Mouse (Mus musculus): ENCODE results near the gene Wfs1.
A peak's percentile ranks its signal among the peaks of the same experiment; 100 is the strongest.
"Not testable (repeated sequence)": the region's sequence is repeated elsewhere in the genome, so short reads cannot be mapped to it uniquely, and the experiment has no call there.

Wfs1 gene

DNA sequence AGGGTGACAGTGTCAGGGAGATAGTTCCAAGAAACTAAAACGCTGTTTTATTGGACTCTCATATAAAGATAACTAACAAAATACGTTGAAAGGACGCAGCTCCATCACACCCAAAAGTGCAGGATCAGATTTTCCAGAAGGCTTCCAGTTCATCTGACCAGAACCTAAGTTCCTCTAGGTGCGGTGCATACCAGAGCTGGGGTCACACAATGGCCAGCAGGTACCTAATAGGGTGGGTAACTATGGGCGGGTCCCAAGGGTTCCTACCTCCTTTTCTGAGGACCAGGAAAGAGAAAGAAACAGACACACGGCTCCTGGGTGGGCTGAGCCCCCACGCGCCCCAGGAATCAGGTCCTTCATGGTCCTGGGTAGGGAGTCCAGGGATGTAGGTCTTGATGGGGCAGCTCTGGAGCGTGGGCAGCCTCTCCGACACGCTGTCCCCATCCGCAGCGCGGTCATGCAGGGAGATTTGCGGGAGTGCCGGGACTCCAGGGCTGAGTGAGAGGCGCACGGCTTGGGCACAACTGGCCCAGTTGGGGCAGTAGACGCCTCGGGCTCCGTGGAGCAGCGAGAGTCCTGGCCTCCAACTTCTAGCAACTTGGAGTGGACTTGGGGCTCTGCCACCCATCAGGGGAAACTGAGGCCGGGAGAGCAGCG, 753 bp downstream of the Wfs1 start:
- no peak for DNase-seq (ENCODE audit: low spot score)

DNA sequence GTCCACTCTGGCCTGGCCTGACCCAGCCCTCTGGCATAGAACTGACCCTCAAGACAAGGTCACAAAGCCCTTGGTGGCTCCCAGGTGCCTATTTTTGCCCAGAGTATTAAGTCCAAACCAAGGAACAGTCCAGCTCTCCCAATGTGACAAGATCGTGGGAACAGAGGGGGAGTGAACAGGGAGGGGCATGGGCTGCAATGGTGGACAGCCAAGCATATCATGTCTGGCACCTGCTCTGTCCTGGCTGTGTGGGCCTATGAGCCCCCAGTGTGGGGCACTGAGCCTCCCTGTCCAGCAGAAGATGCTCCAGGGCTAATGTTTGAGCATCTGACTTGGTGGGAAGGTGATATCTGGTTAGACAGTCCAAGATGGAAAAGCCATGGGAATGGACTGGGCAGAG, 2.4 kb downstream of the Wfs1 start:
- no peak for DNase-seq (ENCODE audit: low spot score)

DNA sequence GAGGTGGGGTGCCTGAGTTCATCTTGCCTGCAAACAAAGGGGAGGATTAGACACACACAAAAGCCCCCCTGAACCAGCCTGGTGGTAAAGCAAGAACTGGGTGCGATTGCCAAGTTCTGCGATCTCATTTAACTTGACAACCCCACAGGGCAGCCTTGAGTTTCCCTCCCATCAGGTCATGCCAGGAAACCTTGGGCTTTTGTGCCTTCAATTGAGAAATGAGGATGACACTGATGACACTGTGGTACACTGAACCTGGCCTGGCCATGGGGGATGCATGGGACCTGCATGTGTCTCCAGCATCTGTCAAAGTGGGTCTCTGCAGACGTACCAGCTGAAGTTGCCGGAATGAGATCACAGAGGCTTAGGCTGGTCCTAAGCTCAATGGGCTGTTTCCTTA, 6.7 kb downstream of the Wfs1 start:
- DNase-seq (ENCODE audit: low spot score) = no peak

DNA sequence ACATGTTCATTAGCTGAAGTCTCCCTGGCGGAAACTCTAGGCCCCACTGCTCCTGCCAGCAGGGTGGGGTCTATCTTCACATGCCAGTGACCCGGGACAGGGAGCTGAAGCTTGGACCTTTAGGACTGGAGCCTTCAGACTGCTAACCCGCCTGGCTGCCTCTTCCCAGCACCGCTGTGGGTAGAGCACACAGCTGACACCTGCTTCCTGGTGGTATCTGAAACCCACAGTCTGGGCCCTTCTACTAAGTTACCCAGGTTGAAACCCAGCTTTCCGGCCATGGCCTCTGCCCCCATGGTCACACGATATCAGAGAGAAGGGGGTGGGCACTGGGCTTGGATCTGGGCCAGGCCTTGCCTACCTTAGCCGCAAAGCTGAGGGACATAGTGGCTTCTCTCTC, 9.4 kb downstream of the Wfs1 start:
- DNase-seq (ENCODE audit: low spot score) = no peak

DNA sequence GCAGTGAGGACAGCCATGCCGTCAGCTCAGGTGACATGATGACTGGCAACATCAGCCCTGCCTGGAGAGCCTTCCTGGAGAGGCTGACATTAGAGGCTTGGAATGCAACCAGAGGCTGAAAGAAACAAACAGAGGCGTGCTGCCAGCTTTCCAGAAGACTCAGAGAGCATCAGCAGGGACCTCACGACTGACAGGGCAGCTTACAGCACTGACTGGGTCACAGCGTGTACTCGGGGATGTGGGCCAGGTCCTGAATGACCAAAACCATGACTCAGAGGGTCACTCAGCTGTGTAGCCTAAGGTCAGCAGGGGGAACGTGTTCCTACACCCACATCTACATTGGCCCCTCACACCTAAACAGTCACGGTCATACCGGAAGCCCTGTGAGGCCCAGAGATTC, 10.0 kb downstream of the Wfs1 start:
- no peak for DNase-seq (ENCODE audit: low spot score)

DNA sequence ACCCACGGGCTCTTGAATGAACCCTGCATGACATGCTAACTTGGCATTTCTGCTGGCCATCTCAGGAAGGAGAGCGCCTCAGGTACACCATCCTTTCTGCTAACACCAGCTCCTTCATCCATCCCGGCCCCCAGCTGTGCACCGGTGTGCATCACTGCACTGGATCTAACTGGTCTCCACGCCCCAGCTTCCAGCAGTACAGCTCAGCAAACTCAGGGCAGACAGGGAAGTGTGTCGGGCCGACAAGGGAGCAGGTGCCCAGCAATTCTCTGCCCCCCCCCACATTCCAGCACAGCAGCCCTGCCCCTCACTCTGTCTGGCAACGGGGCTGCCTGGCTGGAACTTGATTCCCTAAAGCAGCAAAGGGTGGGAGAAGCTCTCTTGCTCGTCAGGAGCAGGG, 11.2 kb downstream of the Wfs1 start:
- no peak for DNase-seq (ENCODE audit: low spot score)

DNA sequence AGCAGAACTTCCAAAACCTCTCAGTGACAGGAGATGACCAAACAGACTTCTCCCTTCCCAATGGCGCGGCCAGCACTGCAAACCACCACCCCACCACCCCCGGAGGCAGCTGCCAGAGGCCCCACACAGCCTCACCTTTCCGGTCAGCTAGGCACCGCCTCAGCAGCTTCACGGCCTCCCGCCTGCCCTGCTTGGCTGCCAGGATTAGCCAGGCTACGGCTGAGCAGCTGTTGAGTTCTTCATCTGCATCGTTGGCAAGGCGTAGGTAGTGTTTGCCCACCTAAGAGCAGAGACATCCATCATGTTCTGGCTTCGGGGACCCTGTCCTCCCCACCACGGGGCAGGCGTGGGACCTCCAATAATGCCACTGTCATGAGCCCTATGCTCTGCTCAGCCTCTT, 13.7 kb downstream of the Wfs1 start:
- DNase-seq (ENCODE audit: low spot score) = no peak

DNA sequence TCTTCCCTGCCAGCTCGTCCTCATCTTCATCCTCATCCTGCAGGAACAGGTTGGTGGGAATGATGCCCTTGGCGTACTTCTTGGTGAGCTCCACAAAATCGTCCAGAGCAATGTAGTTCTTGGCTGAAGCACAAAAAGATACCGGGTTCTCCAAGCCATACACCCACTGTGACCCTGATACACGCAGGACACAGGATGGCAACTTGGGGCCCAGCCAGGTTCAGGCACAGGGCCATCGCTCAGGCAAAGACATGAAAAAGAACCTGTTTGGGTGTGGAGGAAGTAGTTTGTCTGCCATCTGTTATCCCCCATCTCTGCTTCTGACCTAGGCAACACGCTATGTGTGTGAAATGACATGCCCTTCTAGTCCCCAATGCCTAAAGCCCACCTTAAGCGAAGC, 17.4 kb downstream of the Wfs1 start:
- DNase-seq (ENCODE audit: low spot score) = no peak

DNA sequence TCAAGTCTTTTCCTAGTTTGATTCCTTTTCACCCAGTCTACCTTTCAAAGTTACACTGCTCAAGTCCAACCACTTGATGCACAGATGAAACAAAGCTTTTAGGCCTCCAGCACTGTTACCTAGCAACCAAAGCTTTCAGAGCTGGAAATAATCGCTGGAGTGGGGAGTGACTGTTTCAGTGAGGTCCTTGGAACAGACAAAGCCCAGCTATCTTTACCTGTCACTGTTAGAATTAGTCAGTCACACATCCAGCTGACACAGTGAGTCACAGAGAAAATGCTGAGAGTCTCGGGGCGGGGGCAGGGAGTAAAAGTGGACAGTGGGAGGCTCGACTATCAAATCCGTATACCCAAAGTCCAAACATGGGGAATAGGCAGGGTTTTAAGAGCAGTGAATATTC, 28.5 kb downstream of the Wfs1 start:
- no peak for DNase-seq (ENCODE audit: low spot score)

DNA sequence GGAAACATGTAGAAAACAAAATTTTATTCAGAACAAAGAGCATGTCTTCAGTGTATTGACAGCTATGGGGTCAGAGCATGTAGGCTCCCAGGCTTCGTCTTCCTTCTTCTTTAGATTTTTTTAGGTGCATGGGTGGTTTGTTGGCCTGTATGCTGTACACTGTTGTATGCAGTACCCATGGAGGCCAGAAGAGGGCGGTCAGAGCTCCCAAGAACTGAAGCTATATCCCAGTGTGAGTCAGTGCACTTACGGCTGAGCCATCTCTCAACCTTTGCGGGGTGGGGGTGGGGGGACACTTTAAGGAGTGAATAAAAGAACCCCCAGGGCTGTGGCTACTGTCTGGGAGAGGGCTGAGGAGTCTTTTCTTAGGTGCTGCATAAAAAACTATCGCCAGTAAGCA, 30.2 kb downstream of the Wfs1 start:
- DNase-seq (ENCODE audit: low spot score) = peak; percentile 29

DNA sequence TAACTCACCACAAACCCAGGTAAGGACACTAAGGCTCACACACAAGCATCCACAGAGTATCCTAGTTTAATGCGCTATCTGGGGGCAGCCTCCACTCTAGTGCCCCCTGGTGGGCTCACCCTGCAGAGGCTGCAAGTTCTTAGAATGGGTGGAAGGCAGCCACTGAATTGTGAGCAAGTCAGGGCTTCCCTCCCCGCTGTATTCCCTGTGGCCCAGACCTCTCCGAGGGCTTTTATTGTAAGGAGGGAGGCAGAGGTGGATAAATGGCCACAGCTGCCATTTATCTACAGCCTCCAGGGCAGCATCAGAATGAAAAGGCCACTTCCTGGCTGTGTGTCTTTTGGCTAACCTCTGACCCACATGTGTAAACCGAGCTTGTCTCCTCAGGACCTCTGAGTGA, 33.6 kb downstream of the Wfs1 start:
- no peak for DNase-seq (ENCODE audit: low spot score)

DNA sequence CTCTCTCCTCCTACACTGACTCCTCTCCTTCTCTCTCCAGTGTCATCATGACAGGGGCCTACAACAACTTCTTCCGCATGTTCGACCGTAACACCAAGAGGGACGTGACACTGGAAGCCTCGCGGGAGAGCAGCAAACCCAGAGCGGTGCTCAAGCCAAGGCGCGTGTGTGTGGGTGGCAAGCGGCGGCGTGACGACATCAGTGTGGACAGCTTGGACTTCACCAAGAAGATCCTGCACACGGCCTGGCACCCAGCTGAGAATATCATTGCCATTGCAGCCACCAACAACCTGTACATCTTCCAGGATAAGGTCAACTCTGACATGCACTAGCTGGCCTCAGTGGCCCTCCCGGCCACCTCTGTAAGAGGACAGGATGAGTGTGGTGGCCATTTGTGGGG, 36.7 kb downstream of the Wfs1 start:
- DNase-seq (ENCODE audit: low spot score) = no peak

DNA sequence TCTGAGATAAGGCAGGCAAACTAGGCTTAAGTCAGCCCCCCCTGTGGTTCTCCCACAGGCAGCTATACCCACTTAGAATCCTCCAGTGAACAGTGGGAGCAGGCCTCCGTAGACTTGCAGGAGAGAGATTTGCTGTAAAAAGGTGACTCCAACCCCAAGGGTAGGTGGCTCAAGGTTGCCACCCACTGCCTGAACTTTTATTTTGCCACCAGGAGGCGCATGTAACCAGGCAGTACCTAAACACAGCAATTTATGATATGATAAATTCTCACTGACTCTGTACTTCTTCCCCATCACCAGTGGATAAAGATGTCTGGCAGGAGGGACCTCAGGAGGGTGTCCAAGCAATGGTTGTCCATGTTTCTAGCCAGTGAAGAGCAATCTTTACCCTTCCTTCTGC, 38.1 kb downstream of the Wfs1 start:
- DNase-seq (ENCODE audit: low spot score) = no peak

DNA sequence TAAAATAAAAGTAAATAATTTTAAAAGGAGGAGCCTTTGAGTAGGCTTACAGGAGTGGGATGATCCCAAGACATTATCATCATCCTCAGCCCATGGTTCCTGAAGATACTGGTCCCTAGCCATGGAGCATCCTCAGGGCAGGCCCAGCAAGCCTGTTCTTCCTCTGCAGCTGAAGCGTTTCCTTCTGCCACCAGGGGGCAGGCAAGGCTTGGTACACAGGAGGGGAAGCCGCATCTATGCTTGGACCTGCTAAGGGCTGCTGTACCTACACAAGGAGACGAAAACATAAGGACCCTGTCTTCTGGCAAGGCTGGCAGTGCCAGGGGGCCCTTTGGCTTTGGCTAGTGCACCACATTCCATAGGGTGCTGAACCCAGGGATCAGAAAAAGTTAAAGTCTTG, 40.2 kb downstream of the Wfs1 start:
- peak; percentile 47 for DNase-seq (ENCODE audit: low spot score)

DNA sequence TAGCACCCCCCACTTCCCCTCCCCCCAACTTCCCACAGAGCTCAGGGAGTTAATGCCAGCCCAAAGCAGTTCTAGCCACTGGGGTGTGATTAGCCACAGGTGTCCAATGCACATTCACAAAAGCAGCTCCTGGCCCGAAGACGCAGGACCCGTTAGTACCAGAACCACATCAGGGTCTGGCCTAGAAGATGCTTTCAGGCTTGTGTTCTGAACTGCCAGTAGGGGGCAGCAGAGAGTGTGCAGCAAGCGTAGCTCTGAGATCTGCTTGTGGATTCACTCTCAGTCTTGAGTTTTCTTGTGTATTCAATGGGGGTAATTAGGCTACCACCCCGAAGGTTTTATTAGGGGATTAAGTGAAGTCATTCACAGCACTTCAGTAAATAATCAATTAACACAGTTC, 42.6 kb downstream of the Wfs1 start:
- DNase-seq (ENCODE audit: low spot score) = no peak

DNA sequence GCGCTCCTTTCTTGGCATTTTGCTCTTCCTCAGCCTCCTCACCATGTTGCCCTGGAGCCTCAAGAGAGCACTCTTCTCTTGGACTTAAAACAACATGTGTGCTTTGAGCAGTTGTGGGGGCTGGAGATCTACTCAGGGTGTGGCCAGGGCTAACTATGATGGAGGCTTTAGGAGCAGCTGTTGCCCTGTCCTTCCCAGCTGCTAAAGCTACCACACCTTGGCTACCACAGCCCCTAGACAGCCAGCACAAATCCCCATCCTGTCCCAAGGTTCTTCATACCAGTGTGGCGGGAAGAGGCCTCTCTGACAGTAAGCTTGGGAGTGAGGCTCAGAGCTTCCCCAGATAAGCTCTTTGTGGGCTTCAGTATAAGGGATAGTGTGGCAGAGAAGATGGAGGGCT, 43.3 kb downstream of the Wfs1 start:
- no peak for DNase-seq (ENCODE audit: low spot score)

DNA sequence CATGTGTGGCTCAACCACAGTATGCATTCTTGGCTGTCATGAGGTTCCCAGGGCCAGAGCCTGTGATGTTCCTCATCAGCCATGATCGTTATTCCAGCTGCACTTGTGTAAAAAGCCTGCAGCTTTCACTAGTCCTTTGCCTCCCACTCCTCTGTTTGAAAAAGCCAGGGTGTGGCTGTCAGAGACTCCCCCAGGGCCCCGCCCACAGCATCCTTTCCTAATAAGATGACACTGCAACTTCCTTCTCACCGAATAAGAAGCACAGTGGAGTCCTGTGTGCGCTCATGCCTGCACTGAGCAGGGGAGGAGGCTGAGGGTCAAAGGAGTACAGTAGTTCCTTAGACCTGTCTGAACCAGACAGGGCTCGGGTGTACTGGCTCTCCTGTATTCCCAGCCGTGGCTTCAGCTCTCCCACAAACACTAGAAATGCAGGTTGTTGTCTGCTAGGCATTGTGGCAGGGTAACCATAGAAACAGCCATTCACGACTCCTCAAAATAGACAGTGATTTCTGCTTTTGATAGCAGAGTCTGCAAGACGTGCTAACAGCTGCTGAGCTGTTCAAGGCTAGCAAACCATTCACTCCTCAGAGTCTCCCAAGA, 43.8 kb downstream of the Wfs1 start:
- DNase-seq (ENCODE audit: low spot score) = no peak

DNA sequence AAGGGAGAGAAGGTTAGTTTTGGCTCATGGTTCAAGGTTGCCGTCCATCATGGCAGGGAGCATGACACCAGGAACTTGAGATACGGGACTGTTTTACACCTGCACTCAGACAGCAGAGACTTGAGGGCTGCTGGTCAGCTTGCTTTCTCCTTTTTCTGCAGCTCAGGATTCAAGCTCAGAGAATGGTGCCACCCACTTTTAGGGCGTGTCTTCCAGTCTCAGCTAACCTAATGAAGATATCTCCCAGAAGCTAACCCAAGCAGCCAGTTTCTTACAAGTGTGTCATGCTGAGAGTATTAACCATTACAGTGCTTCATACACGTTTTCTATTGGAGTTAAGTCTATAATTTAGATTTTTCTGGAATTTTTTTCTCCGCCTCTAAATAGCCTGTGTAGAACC, 44.5 kb downstream of the Wfs1 start:
- DNase-seq (ENCODE audit: low spot score) = no peak

DNA sequence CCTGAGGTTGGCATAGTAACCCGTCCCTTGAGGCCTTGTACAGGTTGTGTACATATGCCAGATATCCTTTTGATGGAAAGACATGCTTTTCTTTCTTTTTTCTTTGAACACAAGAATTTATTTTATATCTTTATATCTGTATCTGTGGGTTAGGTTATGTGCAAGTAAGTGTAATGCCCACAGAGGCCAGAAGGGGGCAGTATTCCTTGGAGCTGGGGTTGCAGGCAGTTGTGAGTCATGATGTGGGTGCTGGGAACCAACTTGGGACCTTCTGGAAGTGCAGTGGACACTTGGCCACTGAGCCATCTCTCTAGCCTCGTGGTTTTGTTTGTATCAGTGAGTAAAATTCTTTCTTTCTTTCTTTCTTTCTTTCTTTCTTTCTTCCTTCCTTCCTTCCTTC, 46.6 kb downstream of the Wfs1 start:
- no peak for DNase-seq (ENCODE audit: low spot score)

DNA sequence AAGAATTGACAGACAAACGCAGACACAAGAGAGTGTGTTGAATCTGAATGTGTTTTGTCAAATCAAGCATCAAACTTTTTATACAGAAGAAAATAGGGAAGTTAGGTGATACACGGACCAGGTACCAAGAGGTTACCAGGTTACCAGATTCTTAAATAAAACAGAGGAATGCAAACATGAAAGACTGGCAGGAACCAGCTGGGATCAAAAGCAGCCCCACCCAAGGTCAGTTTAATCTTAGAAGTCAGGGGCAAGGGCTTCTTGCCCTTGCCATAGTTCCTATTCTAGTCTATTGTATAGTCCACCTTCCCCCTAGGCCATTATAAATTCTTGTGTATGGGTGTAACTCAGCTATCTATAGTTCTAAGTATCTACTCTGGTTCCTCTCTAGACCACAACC, 50.0 kb downstream of the Wfs1 start:
- DNase-seq (ENCODE audit: low spot score) = not testable (repeated sequence)

DNA sequence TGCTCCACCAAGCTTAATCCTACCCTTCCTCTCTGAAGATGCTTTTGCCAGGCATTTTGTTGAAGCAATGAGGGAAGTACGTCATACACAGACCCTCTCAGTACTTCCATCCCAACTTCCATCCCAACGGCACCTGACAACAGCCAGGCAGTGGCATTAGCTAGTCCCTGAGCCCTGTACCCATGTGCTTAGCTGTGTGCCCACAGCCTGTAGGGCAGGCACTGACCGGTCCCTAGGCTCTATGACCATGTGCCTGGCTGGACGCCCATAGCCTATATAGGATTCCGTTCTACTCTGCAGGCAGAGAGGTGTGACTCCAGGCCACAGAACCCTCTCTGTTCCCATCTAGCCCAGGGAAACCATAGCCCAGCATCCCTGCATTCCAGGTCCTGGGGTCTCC, 51.0 kb downstream of the Wfs1 start:
- no peak for DNase-seq (ENCODE audit: low spot score)

DNA sequence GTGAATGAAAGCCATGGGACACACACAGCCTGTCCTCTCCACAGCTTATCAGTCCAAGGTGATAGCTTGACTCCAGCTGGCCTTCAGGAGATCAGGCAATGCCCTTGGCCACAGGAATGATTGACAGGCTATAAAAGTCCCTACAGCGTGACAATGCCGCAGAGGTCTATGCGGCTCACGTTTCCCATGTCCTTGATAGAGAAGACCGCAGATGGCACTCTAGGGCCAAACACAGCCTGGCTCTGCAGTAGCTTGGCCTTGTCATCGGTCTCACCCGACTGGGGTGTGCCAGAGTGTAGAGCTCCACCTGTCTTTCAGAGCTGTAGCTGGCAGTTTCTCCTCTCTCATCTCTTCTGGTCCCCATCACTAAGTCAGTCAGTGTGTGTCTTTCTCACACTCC, 52.5 kb downstream of the Wfs1 start:
- DNase-seq (ENCODE audit: low spot score) = no peak

DNA sequence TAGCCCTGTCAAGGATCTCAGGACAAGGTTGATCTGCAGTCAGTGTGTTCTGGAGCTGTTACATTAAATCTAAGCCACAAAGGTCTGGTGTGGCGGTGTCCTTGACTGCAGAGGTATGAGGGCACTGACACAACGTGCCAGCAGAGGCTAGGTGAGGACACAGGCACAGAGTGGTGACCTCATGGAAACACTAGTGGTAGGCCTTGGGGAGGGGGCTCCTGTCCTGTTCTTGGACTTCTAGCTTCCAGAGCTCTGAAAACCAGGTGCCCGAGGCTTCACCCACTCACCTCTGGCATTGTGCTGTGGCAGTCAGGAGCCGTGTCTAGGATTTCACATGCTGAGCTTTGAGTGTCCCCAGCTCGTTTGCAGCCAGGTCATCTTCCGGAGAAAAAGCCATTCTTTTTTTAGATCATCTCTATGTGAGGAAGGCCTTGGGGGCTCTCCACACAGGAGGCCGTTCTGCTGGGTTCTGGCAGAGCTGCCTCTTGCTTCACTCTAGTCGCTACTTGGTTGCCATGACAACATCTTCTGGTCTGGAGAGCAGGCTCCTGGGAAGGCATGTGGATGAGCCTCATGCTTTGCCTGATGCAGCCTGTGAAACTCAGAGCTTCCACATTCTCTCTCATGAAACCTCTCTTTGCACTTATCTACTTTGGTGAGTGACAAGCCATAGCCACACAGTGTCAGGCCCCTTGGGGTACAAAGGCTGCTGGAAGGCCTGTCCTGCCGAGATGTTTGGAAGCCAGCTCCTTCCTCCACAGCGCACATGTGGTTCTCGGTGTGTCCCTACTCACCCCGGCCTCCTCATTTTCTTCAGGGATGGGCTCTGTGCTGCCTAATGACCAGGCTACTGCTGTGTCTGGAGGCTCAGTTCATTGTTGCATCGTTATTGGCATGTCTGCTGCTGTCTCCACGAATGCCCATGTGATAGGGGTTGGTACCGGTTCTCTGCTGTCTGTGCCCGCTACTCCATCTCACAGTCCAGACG, 53.2 kb downstream of the Wfs1 start:
- DNase-seq (ENCODE audit: low spot score) = no peak

Measured in ovary, postnatal 10 days (tissue).